Mouse (Mus musculus): ENCODE results near the gene Tmem43. TPM values are rescaled to one million over a fixed set of nuclear protein-coding genes. Genes with fewer than 3 reads are reported as not detected.

Gene Tmem43
- 15.7 and 17.7 TPM in 2 replicates for polyA plus RNA-seq (2012; rRNA removed; ENCODE audit: low replicate concordance)

GRCm38 (mm10) chr6:91472868-91473804, at the start of gene Tmem43, which contains the start of gene Chchd4:
TSS of gene Tmem43 (plus strand) at chr6:91473703.
TSS of gene Chchd4 (minus strand) at chr6:91473546.

DNA sequence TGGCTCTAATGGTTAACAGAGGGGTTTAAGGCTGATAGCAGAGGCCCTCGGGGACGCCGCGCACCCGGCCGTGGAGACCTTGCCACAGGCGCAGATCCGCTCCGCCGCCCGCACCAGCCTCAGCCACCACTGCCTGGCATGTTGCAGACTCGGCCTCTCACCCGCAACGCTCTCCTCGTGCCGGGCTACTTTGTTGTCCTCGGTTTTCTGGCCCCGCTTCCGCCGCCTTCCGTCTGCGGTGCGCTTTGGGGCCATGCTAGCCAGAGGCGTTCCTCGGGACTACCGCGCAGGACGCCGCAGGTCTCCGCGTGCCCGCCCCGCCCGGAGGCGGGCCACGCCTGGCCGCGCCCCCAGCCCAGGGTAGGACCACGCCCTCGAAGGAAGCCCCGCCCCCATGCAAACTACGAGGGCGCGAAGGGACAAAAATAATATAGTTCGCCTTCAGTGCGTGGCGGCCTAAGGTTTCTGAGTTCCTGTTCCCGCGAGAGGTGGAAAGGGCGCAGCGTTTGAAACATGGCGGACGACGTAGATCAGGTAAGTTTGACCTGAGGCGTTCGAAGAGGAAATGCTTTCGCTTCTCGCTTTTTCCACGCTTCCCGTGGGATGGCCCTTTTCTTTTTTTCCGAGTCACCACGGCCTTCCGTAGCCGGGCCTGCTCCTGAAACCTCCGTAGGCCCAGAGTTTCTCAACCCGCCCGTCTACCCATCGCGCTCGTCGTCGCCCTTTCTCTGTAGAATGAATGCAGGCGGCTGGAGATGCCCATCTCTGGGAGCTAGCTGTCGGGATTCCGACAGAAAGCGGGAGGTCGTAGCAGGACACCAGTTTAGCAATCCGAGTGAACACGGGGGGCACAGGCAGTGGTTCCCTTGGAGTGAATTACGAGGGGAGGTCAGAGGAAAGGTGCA, 42.3 kb downstream of the Tmem43 start, which contains the start of the genes Xpc and Lsm3:
TSS of gene Xpc (minus strand) at position 344 of the 905 bp plus-strand sequence.
TSS of gene Lsm3 (plus strand) at position 384 of the 905 bp plus-strand sequence.

Other genes with a start within 250 kb of the Tmem43 start
- not detected in 2 replicates for gene Wnt7a, start 62.3 kb upstream of the Tmem43 start, polyA plus RNA-seq (2012; rRNA removed; ENCODE audit: low replicate concordance)
- gene Chchd4, start 157 bp upstream of the Tmem43 start, polyA plus RNA-seq (2012; rRNA removed; ENCODE audit: low replicate concordance): 4.2 and 4.4 TPM in 2 replicates
- 2.2 and 2.7 TPM in 2 replicates for gene Xpc, start 42.2 kb downstream of the Tmem43 start, polyA plus RNA-seq (2012; rRNA removed; ENCODE audit: low replicate concordance)
- 14.3 and 15.3 TPM in 2 replicates for gene Lsm3, start 42.2 kb downstream of the Tmem43 start, polyA plus RNA-seq (2012; rRNA removed; ENCODE audit: low replicate concordance)
- gene Slc6a6, start 210.3 kb downstream of the Tmem43 start, polyA plus RNA-seq (2012; rRNA removed; ENCODE audit: low replicate concordance): 103 and 136 TPM in 2 replicates

All from duodenum, adult 2 months (tissue).